Mouse (Mus musculus): ENCODE results near the gene Phox2b. TPM values are rescaled to one million over a fixed set of nuclear protein-coding genes. Genes with fewer than 3 reads are reported as not detected.

Gene Phox2b
- polyA plus RNA-seq, 1 experiment from 2014 or later, result 0.05 TPM

DNA sequence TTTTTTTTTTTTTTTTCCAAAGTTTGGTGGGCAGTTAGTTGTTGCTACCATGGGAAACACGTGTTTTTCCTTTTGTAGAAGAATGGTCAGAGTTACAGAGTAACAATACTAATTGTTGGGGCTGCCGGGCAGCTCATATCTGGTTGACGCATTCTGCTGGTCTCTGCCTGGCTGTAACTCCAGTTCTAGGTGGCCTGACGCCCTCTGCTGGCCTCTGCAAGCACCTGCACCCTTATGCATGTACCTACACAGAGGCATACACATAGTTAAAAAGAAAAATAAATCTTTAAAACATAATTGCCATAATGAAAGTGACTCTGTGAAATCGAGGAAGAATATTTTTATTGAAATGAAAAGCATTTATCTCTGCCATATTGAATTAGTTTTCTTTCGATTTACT, 41.3 kb downstream of the Phox2b start:
- Histone ChIP-seq H3K4me3 (ENCODE audit: low read depth, low read length) (no peak overlapping the region), H3K4me2 (replicated peaks; ENCODE audit: low read depth, low read length) (no peak overlapping the region), H3K9me3 (ENCODE audit: low read length) (no peaks in the 10 kb centered on the region), H3K27ac (ENCODE audit: low read length) (no peak overlapping the region), H3K36me3 (ENCODE audit: insufficient read depth, low read length) (peaks cover 8% of the 10 kb centered on the region; the same call in 1 of the 2 replicates), H3K27me3 (replicated peaks; ENCODE audit: insufficient read depth, low read length) (no peaks in the 10 kb centered on the region), H3K4me1 (ENCODE audit: insufficient read depth, low read depth, low read length) (no peaks in the 10 kb centered on the region), H3K9ac (replicated peaks; ENCODE audit: low read depth) (no peak overlapping the region)
- DNase-seq (ENCODE audit: low spot score), result no peak
- ATAC-seq, result no peak
- TF ChIP-seq EP300 (IDR thresholded peaks at IDR 0.05), result no peak
- peak; percentile 49 for TF ChIP-seq CTCF (IDR thresholded peaks at IDR 0.05)
- WGBS, result 87% methylated on average over 6 of the region's 6 CpGs

DNA sequence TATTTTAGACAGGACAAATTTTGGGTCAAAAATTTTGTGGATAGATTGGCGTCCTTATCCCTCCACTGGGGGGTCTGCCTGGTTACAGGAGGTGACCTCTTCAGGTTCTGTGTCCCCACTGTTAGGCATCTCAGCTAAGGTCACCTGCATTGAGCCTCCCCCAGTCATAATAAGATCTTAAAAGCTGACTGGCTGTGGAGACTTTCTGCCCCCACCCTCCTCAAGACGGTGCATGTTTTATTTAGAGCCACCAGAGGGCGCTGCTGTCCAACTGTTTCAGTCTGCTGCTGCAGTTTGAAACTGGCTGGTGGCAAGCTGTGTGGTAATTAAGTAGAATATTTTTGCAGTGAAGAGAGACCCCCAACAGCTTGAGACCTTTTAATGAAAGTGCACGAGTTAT, 51.1 kb downstream of the Phox2b start:
- DNase-seq (ENCODE audit: low spot score), result peak; percentile 77
- Histone ChIP-seq H3K27me3 (replicated peaks; ENCODE audit: insufficient read depth, low read length) (no peaks in the 10 kb centered on the region), H3K27ac (ENCODE audit: low read length) (no peak overlapping the region), H3K4me1 (ENCODE audit: insufficient read depth, low read depth, low read length) (no peaks in the 10 kb centered on the region), H3K4me2 (replicated peaks; ENCODE audit: low read depth, low read length) (no peak overlapping the region), H3K36me3 (ENCODE audit: insufficient read depth, low read length) (0 out of 2 replicates have a peak, but pooled peaks cover 16% of the 10 kb centered on the region), H3K4me3 (ENCODE audit: low read depth, low read length) (no peak overlapping the region), H3K9ac (replicated peaks; ENCODE audit: low read depth) (no peak overlapping the region), H3K9me3 (ENCODE audit: low read length) (no peaks in the 10 kb centered on the region)
- TF ChIP-seq EP300 (IDR thresholded peaks at IDR 0.05), result no peak
- peak; percentile 91 for TF ChIP-seq CTCF (IDR thresholded peaks at IDR 0.05)
- peak; percentile 28; the same call in 1 of the 2 replicates for ATAC-seq
- 17% methylated on average over 4 of the region's 4 CpGs for WGBS

Small RNAs within 50 kb of the gene (microRNA-seq; reads per million reads assigned to microRNA genes)
- not detected for gene Gm23841

Other genes starting within 250 kb of the Phox2b start
- gene Tmem33, start 161.3 kb upstream of the Phox2b start, polyA plus RNA-seq (2015; fragmentation: Nextera tagmentation; extraction: Ambion mirVana), result 83.5 and 86.8 TPM in 2 replicates
- 68.0 and 79.1 TPM in 2 replicates for gene Slc30a9, start 207.7 kb upstream of the Phox2b start, polyA plus RNA-seq (2015; fragmentation: Nextera tagmentation; extraction: Ambion mirVana)